Mouse (Mus musculus): ENCODE data around the gene Arpc2.

GRCm38 (mm10) chr1:74293306-74293960 lies 57.5 kb downstream of the Arpc2 start:
- TF ChIP-seq NANOG (IDR thresholded peaks at IDR 0.05; ENCODE audit: borderline replicate concordance, low read length) = no peak
- no peak for TF ChIP-seq CTCF (conservative IDR thresholded peaks at IDR 0.05; ENCODE audit: low read length)
- TF ChIP-seq POU5F1 (IDR thresholded peaks at IDR 0.05; ENCODE audit: borderline replicate concordance, low read length) = no peak
